ENCODE assay signal across 27 mouse cellular contexts in the genomic region with DNA sequence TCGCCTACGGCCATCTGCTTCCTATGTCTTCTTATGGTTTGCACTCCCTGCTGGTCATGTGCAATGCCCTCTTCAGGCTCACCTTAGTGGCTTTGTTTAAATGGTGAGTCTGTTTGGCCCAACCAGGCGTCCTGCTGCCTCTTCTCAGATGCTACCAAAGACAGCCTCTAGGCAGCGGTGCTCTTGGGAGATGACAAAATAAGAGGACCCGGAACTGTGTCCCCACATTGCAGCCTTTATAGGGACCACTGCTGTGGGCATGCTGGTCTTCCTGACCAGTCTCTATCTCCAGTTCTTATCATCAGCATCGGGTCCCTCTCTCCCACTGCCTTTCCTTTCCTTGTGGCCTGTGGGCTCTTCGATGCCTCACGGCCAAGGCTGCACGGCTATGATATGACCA. TPM values are rescaled to one million over a fixed set of nuclear protein-coding genes. Genes with fewer than 3 reads are reported as not detected.
A peak's percentile ranks its signal among the peaks of the same experiment; 100 is the strongest.
DNase-seq lines count a peak whose midpoint lies in the region; ATAC-seq and TF ChIP-seq lines count a peak whose summit lies in the region.
"Had no signal": no experiment of that assay in that cellular context is flagged by ENCODE, and none has a peak within 500 bp of the region (broad histone marks: within the 10 kb centered on the region; RNA-seq: fewer than 3 reads in every experiment).

No protein-coding gene starts in this region.

- 0 out of 2 replicates have a peak overlapping the region, but pooled peaks have one; percentile 59 for H3K27ac ChIP-seq in forebrain, embryonic 12.5 days
- H3K27ac ChIP-seq in forebrain, postnatal 0 days (ENCODE audit: low read depth, low read length) = no peak overlapping the region
- H3K27ac ChIP-seq in midbrain, embryonic 11.5 days (ENCODE audit: low read depth, low read length) = no peak overlapping the region
- H3K27ac ChIP-seq: gastrocnemius, adult 2 months; heart, embryonic 15.5 days; layer of hippocampus, adult 2 months; limb, embryonic 13.5 days; liver, embryonic 13.5 days; neural tube, embryonic 13.5 days had no signal

- H3K9me3 ChIP-seq in forebrain, embryonic 12.5 days = no peaks in the 10 kb centered on the region
- no peaks in the 10 kb centered on the region for H3K9me3 ChIP-seq in forebrain, postnatal 0 days (ENCODE audit: low read length)
- no peaks in the 10 kb centered on the region for H3K9me3 ChIP-seq in midbrain, embryonic 11.5 days (ENCODE audit: control insufficient read depth, low read length)
- H3K9me3 ChIP-seq: embryonic facial prominence, embryonic 13.5 days; heart, embryonic 15.5 days; limb, embryonic 13.5 days; liver, embryonic 13.5 days; neural tube, embryonic 13.5 days had no signal

- intact Hi-C loops in left cerebral cortex, postnatal 4 days (cut with DNase I) = no loop called here
- intact Hi-C loops in left cerebral cortex, postnatal 25 days (cut with DNase I) = no loop called here

- no peak overlapping the region for H3K4me3 ChIP-seq in forebrain, embryonic 12.5 days (replicated peaks)
- no peak overlapping the region for H3K4me3 ChIP-seq in forebrain, postnatal 0 days (ENCODE audit: low read depth, low read length)
- H3K4me3 ChIP-seq in midbrain, embryonic 11.5 days (ENCODE audit: low read depth, low read length) = no peak overlapping the region
- H3K4me3 ChIP-seq: embryonic facial prominence, embryonic 13.5 days; erythroblast, embryonic 14.5 days; gastrocnemius, adult 2 months; heart, embryonic 15.5 days; layer of hippocampus, adult 2 months; limb, embryonic 13.5 days; liver, embryonic 13.5 days; megakaryocyte, embryonic 14.5 days; neural tube, embryonic 13.5 days had no signal

- peaks cover 34% of the 10 kb centered on the region for H3K4me1 ChIP-seq in forebrain, embryonic 12.5 days
- H3K4me1 ChIP-seq in forebrain, postnatal 0 days (ENCODE audit: insufficient read depth) = peaks cover 6% of the 10 kb centered on the region
- peaks cover 15% of the 10 kb centered on the region for H3K4me1 ChIP-seq in midbrain, embryonic 11.5 days (ENCODE audit: control insufficient read depth, insufficient read depth, low read length)
- H3K4me1 ChIP-seq: heart, embryonic 15.5 days; liver, embryonic 13.5 days; megakaryocyte, embryonic 14.5 days had no signal

- no peaks in the 10 kb centered on the region for H3K36me3 ChIP-seq in forebrain, embryonic 12.5 days (replicated peaks)
- no peaks in the 10 kb centered on the region for H3K36me3 ChIP-seq in forebrain, postnatal 0 days (ENCODE audit: insufficient read depth)
- no peaks in the 10 kb centered on the region for H3K36me3 ChIP-seq in midbrain, embryonic 11.5 days (ENCODE audit: control insufficient read depth, insufficient read depth, low read length)
- H3K36me3 ChIP-seq: embryonic facial prominence, embryonic 13.5 days; heart, embryonic 15.5 days; limb, embryonic 13.5 days; liver, embryonic 13.5 days; neural tube, embryonic 13.5 days had no signal

- no peak overlapping the region for H3K9ac ChIP-seq in forebrain, embryonic 12.5 days
- H3K9ac ChIP-seq in forebrain, postnatal 0 days = no peak overlapping the region
- H3K9ac ChIP-seq in midbrain, embryonic 11.5 days (ENCODE audit: low read length) = no peak overlapping the region
- H3K9ac ChIP-seq: heart, embryonic 15.5 days; limb, embryonic 13.5 days; liver, embryonic 13.5 days; neural tube, embryonic 13.5 days had no signal

- DNase-seq in forebrain, postnatal 0 days = no peak
- DNase-seq in left cerebral cortex, postnatal 4 days = peak; percentile 45
- DNase-seq in left cerebral cortex, postnatal 25 days (ENCODE audit: low spot score in 2 of 2) = no peak
- DNase-seq in midbrain, embryonic 11.5 days (ENCODE audit: low spot score, missing footprints) = peak; percentile 85
- DNase-seq in thymus, postnatal 25 days = no peak
- no peak for DNase-seq in spleen, adult 18-20 months
- DNase-seq: adrenal gland, postnatal 36 days; cerebellum, adult 11 months; gastrocnemius, adult 2 months; heart, postnatal 36 days; kidney, postnatal 25 days; liver, embryonic 13.5 days; lung, adult 2 months; lung, postnatal 14 days; right cerebral cortex, postnatal 4 days; thymus, adult 18-20 months had no signal

- ATAC-seq in forebrain, embryonic 12.5 days (ENCODE audit: low FRiP score) = peak; percentile 7; the same call in 1 of the 2 replicates
- ATAC-seq in forebrain, postnatal 0 days = no peak
- ATAC-seq in midbrain, embryonic 11.5 days (ENCODE audit: low FRiP score) = no peak
- ATAC-seq: CD4-positive, CD25-positive, alpha-beta regulatory T cell, adult 4 months; intestine, postnatal 0 days had no signal

- H3K4me2 ChIP-seq in forebrain, embryonic 12.5 days = no peak overlapping the region
- no peak overlapping the region for H3K4me2 ChIP-seq in forebrain, postnatal 0 days (ENCODE audit: low read depth)
- H3K4me2 ChIP-seq in midbrain, embryonic 11.5 days = no peak overlapping the region
- H3K4me2 ChIP-seq: heart, embryonic 15.5 days; limb, embryonic 13.5 days; liver, embryonic 13.5 days; neural tube, embryonic 13.5 days had no signal

- H3K27me3 ChIP-seq in forebrain, embryonic 12.5 days = 0 out of 2 replicates have a peak, but pooled peaks cover 10% of the 10 kb centered on the region
- H3K27me3 ChIP-seq in forebrain, postnatal 0 days (ENCODE audit: insufficient read depth, low read length) = no peaks in the 10 kb centered on the region
- no peaks in the 10 kb centered on the region for H3K27me3 ChIP-seq in midbrain, embryonic 11.5 days (ENCODE audit: control insufficient read depth, insufficient read depth, low read length)
- H3K27me3 ChIP-seq: embryonic facial prominence, embryonic 13.5 days; heart, embryonic 15.5 days; limb, embryonic 13.5 days; liver, embryonic 13.5 days; megakaryocyte, embryonic 14.5 days; neural tube, embryonic 13.5 days had no signal

- no peak for TF ChIP-seq CTCF in forebrain, postnatal 0 days (IDR thresholded peaks at IDR 0.05; ENCODE audit: low read depth)

- WGBS in forebrain, embryonic 12.5 days = 80% methylated on average over 9 of the region's 9 CpGs
- WGBS in forebrain, postnatal 0 days = 78% methylated on average over 9 of the region's 9 CpGs
- WGBS in midbrain, embryonic 11.5 days = 83% methylated on average over 9 of the region's 9 CpGs

RNA-seq across cellular contexts. Expression of gene Crnkl1, which starts 46.1 kb away (rescaled TPM):
- 37.9 and 41.7 TPM in 2 replicates for polyA plus RNA-seq in forebrain, embryonic 12.5 days (2016; fragmentation: Nextera tagmentation; extraction: Ambion mirVana)
- 24.5 and 30.5 TPM in 2 replicates for total RNA-seq in forebrain, postnatal 0 days (2014; rRNA removed)
- 13.0 and 15.5 TPM in 2 replicates for polyA plus RNA-seq in forebrain, postnatal 0 days (2015; fragmentation: Nextera tagmentation; extraction: Ambion mirVana)
- 10 to 100 TPM; 22.5 to 24.3 TPM for total RNA-seq in left cerebral cortex, postnatal 4 days (2021)
- total RNA-seq in left cerebral cortex, postnatal 25 days (2021) = 10 to 100 TPM; 19.5 to 20.2 TPM
- 44.2 and 46.6 TPM in 2 replicates for polyA plus RNA-seq in midbrain, embryonic 11.5 days (2014; fragmentation: Nextera tagmentation; extraction: Ambion mirVana)

RNA-seq across cellular contexts. Expression of gene Cfap61, which starts 46.3 kb away (rescaled TPM):
- polyA plus RNA-seq in forebrain, embryonic 12.5 days (2016; fragmentation: Nextera tagmentation; extraction: Ambion mirVana) = 1.1 and 1.2 TPM in 2 replicates
- 2.5 and 7.4 TPM in 2 replicates for total RNA-seq in forebrain, postnatal 0 days (2014; rRNA removed)
- 2.3 and 3.9 TPM in 2 replicates for polyA plus RNA-seq in forebrain, postnatal 0 days (2015; fragmentation: Nextera tagmentation; extraction: Ambion mirVana)
- 1 to 10 TPM; 1.8 to 2.4 TPM for total RNA-seq in left cerebral cortex, postnatal 4 days (2021)
- total RNA-seq in left cerebral cortex, postnatal 25 days (2021) = 1 to 10 TPM; 3.2 to 4.1 TPM
- 0.87 and 1.2 TPM in 2 replicates for polyA plus RNA-seq in midbrain, embryonic 11.5 days (2014; fragmentation: Nextera tagmentation; extraction: Ambion mirVana)
- total RNA-seq: gastrocnemius, adult 2 months; gastrocnemius, postnatal 4 days had no signal
- polyA plus RNA-seq: CD4-positive, CD25-positive, alpha-beta regulatory T cell, adult 4 months; erythroblast, embryonic 14.5 days had no signal

Comparison
In these comparisons a context has a peak if more than half of its experiments do, and no peak if none do; other contexts are left out.
1. DNase-seq: peak in left cerebral cortex, postnatal 4 days (single experiment) and midbrain, embryonic 11.5 days (single experiment); none in forebrain, postnatal 0 days (single experiment), left cerebral cortex, postnatal 25 days (0 of 2), thymus, postnatal 25 days (single experiment) and spleen, adult 18-20 months (0 of 2).